Mouse (Mus musculus): ENCODE measurements at regions not wholly inside any gene's neighbourhood (a gene's known extent, or its start where the extent isn't known, plus 50 kb on each side); places are given as distances from the start of the nearest gene placed in this dataset.

GRCm38 (mm10) chr10:66802691-66803090, 293.2 kb upstream of the Jmjd1c start:
- WGBS (ENCODE audit: insufficient replicate concordance): 72% methylated on average over 1 of the region's 1 CpGs
- H3K9ac ChIP-seq (replicated peaks): no peak overlapping the region
- no peaks in the 10 kb centered on the region for H3K36me3 ChIP-seq (replicated peaks; ENCODE audit: insufficient read depth, low read length)
- no peak for ATAC-seq
- TF ChIP-seq CTCF (IDR thresholded peaks at IDR 0.05; ENCODE audit: low read depth) (no peak), EP300 (IDR thresholded peaks at IDR 0.05; ENCODE audit: low read depth) (no peak)
- H3K4me2 ChIP-seq (ENCODE audit: low read depth, low read length): no peak overlapping the region
- no peak overlapping the region for H3K27ac ChIP-seq (ENCODE audit: low read depth)
- H3K4me3 ChIP-seq (ENCODE audit: low read depth, low read length): no peak overlapping the region
- no peaks in the 10 kb centered on the region for H3K27me3 ChIP-seq (ENCODE audit: insufficient read depth, low read length)
- no peaks in the 10 kb centered on the region for H3K4me1 ChIP-seq (ENCODE audit: insufficient read depth)
- no peak for DNase-seq
- 0 out of 2 replicates have a peak, but pooled peaks cover 3% of the 10 kb centered on the region for H3K9me3 ChIP-seq (ENCODE audit: low read length)

GRCm38 (mm10) chr10:66807261-66807968, 288.5 kb upstream of the Jmjd1c start:
- Histone ChIP-seq H3K36me3 (replicated peaks; ENCODE audit: insufficient read depth, low read length) (no peaks in the 10 kb centered on the region), H3K9ac (replicated peaks) (no peak overlapping the region), H3K27me3 (ENCODE audit: insufficient read depth, low read length) (no peaks in the 10 kb centered on the region), H3K4me3 (ENCODE audit: low read depth, low read length) (no peak overlapping the region), H3K4me2 (ENCODE audit: low read depth, low read length) (no peak overlapping the region), H3K9me3 (ENCODE audit: low read length) (no peaks in the 10 kb centered on the region), H3K27ac (ENCODE audit: low read depth) (no peak overlapping the region), H3K4me1 (ENCODE audit: insufficient read depth) (no peaks in the 10 kb centered on the region)
- TF ChIP-seq EP300 (IDR thresholded peaks at IDR 0.05; ENCODE audit: low read depth): no peak
- TF ChIP-seq CTCF (IDR thresholded peaks at IDR 0.05; ENCODE audit: low read depth): peak; percentile 73
- 46% methylated on average over 16 of the region's 16 CpGs for WGBS (ENCODE audit: insufficient replicate concordance)
- peak; percentile 53 for DNase-seq
- ATAC-seq: no peak

- ATAC-seq (no peak), DNase-seq (no peak)
- Histone ChIP-seq H3K9ac (replicated peaks) (no peak overlapping the region), H3K9me3 (ENCODE audit: low read length) (no peaks in the 10 kb centered on the region), H3K4me1 (ENCODE audit: insufficient read depth) (0 out of 2 replicates have a peak, but pooled peaks cover 2% of the 10 kb centered on the region), H3K36me3 (replicated peaks; ENCODE audit: insufficient read depth, low read length) (no peaks in the 10 kb centered on the region), H3K4me3 (ENCODE audit: low read depth, low read length) (no peak overlapping the region), H3K27ac (ENCODE audit: low read depth) (no peak overlapping the region), H3K4me2 (ENCODE audit: low read depth, low read length) (no peak overlapping the region), H3K27me3 (ENCODE audit: insufficient read depth, low read length) (no peaks in the 10 kb centered on the region)
- TF ChIP-seq CTCF (IDR thresholded peaks at IDR 0.05; ENCODE audit: low read depth): no peak
- no peak for TF ChIP-seq EP300 (IDR thresholded peaks at IDR 0.05; ENCODE audit: low read depth)
- 73% methylated on average over 11 of the region's 11 CpGs for WGBS (ENCODE audit: insufficient replicate concordance)
These were observed 283.2 kb upstream of the Jmjd1c start for GRCm38 (mm10) chr10:66812515-66813260.

- TF ChIP-seq EP300 (IDR thresholded peaks at IDR 0.05; ENCODE audit: low read depth) (no peak), CTCF (IDR thresholded peaks at IDR 0.05; ENCODE audit: low read depth) (peak; percentile 37)
- H3K27me3 ChIP-seq (ENCODE audit: insufficient read depth, low read length): no peaks in the 10 kb centered on the region
- WGBS (ENCODE audit: insufficient replicate concordance): 14% methylated on average over 15 of the region's 15 CpGs
- DNase-seq: no peak
- H3K9me3 ChIP-seq (ENCODE audit: low read length): no peaks in the 10 kb centered on the region
- H3K4me2 ChIP-seq (ENCODE audit: low read depth, low read length): peak overlapping the region; percentile 55
- no peak overlapping the region for H3K9ac ChIP-seq (replicated peaks)
- H3K36me3 ChIP-seq (replicated peaks; ENCODE audit: insufficient read depth, low read length): no peaks in the 10 kb centered on the region
- ATAC-seq: peak; percentile 13; the same call in 1 of the 2 replicates
- H3K4me1 ChIP-seq (ENCODE audit: insufficient read depth): 0 out of 2 replicates have a peak, but pooled peaks cover 2% of the 10 kb centered on the region
- H3K4me3 ChIP-seq (ENCODE audit: low read depth, low read length): no peak overlapping the region
- H3K27ac ChIP-seq (ENCODE audit: low read depth): no peak overlapping the region
These were observed 281.9 kb upstream of the Jmjd1c start for GRCm38 (mm10) chr10:66813850-66814564.

GRCm38 (mm10) chr10:66814565-66815201, 281.2 kb upstream of the Jmjd1c start:
- Histone ChIP-seq H3K27ac (ENCODE audit: low read depth) (no peak overlapping the region), H3K27me3 (ENCODE audit: insufficient read depth, low read length) (no peaks in the 10 kb centered on the region), H3K4me2 (ENCODE audit: low read depth, low read length) (peak overlapping the region; percentile 55), H3K9ac (replicated peaks) (no peak overlapping the region), H3K4me1 (ENCODE audit: insufficient read depth) (0 out of 2 replicates have a peak, but pooled peaks cover 2% of the 10 kb centered on the region), H3K4me3 (ENCODE audit: low read depth, low read length) (no peak overlapping the region), H3K9me3 (ENCODE audit: low read length) (no peaks in the 10 kb centered on the region), H3K36me3 (replicated peaks; ENCODE audit: insufficient read depth, low read length) (no peaks in the 10 kb centered on the region)
- DNase-seq (peak; percentile 64), ATAC-seq (no peak)
- WGBS (ENCODE audit: insufficient replicate concordance): 15% methylated on average over 16 of the region's 16 CpGs
- TF ChIP-seq CTCF (IDR thresholded peaks at IDR 0.05; ENCODE audit: low read depth): peak; percentile 80
- TF ChIP-seq EP300 (IDR thresholded peaks at IDR 0.05; ENCODE audit: low read depth): no peak
